Mouse (Mus musculus) left cerebral cortex, adult 8-10 months (tissue): ENCODE data around the gene Mesd. TPM values are rescaled to one million over a fixed set of nuclear protein-coding genes. Genes with fewer than 3 reads are reported as not detected.

Experiments used
- DNase-seq, 2 experiments: peaks; one replicate each; pipeline ENCODE4 v3.0.0; 2022; ENCODE audit warnings: low spot score in 2 of 2
- total RNA-seq, 4 experiments: library from RNA; stranded (reverse); gene quantifications; 2 replicates each; pipeline ENCODE4 v1.2.4; 2022

Gene Mesd
- 10 to 100 TPM; 61.7 to 70.5 (median 69.1) TPM for total RNA-seq

- DNase-seq: peak; percentile 87 to 91
These were observed at the start of gene Mesd, which contains the start of gene Tlnrd1 for GRCm38 (mm10) chr7:83884021-83884658. Gene Mesd (plus strand): TSS chr7:83884466. Gene Tlnrd1 (minus strand): TSS chr7:83884305.

- DNase-seq: no peak
These were observed 45.6 kb upstream of the Mesd start for GRCm38 (mm10) chr7:83838525-83839224.

- no peak for DNase-seq
These were observed 44.2 kb upstream of the Mesd start for GRCm38 (mm10) chr7:83840076-83840475.

- no peak for DNase-seq
These were observed 41.6 kb upstream of the Mesd start for GRCm38 (mm10) chr7:83842486-83843259.

- no peak for DNase-seq
These were observed 39.5 kb upstream of the Mesd start for GRCm38 (mm10) chr7:83844807-83845206.

- no peak for DNase-seq
These were observed 36.8 kb upstream of the Mesd start for GRCm38 (mm10) chr7:83847187-83848075.

- no peak for DNase-seq
These were observed 32.5 kb upstream of the Mesd start for GRCm38 (mm10) chr7:83851569-83852380.

- no peak for DNase-seq
These were observed 31.6 kb upstream of the Mesd start for GRCm38 (mm10) chr7:83852381-83853380.

GRCm38 (mm10) chr7:83855203-83855602 lies 29.1 kb upstream of the Mesd start:
- no peak for DNase-seq

- DNase-seq: no peak
These were observed 27.7 kb upstream of the Mesd start for GRCm38 (mm10) chr7:83856353-83857207.

GRCm38 (mm10) chr7:83857208-83857488 lies 27.1 kb upstream of the Mesd start:
- no peak for DNase-seq

- DNase-seq: no peak
These were observed 26.3 kb upstream of the Mesd start for GRCm38 (mm10) chr7:83857921-83858320.

- no peak for DNase-seq
These were observed 24.7 kb upstream of the Mesd start for GRCm38 (mm10) chr7:83859378-83860083.

- no peak for DNase-seq
These were observed 20.7 kb upstream of the Mesd start for GRCm38 (mm10) chr7:83863554-83863953.

GRCm38 (mm10) chr7:83868200-83868599 lies 16.1 kb upstream of the Mesd start:
- no peak for DNase-seq

GRCm38 (mm10) chr7:83869839-83870543 lies 14.3 kb upstream of the Mesd start:
- DNase-seq: no peak

GRCm38 (mm10) chr7:83877088-83877487 lies 7.2 kb upstream of the Mesd start:
- DNase-seq: no peak
